Mouse (Mus musculus): ENCODE results near the gene Ptprt. TPM values are rescaled to one million over a fixed set of nuclear protein-coding genes. Genes with fewer than 3 reads are reported as not detected.

The Ptprt gene
- total and polyA plus RNA-seq, 3 experiments = 0.76 TPM; not detected in 2

DNA sequence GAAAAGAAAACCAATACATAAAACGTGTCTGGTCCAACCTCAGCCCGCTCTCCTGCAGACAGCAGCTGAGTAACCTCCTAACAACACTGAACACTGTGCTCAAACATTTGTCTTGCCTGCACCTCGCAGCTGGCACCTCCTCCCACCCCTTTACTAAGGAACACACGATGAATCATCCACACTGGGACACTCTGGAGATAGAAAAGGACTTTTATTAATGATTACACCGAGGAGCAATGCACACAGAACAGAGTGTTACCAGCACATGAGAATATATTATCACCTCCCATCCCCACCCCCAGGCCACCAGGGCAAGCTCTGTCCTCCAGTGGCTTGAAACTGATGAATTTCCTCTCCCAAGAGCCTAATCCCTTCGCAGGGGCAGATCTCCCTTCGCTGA is 230.8 kb downstream of the Ptprt start:
- dilution Hi-C loops (cut with MboI; ENCODE audit: extremely low pct_ligation_motif_present, extremely low pct_unique_long_range_greater_than_20kb, low sequenced_read_pairs) = no loop called here
- in situ Hi-C loops (cut with MboI; ENCODE audit: low pct_ligation_motif_present, low pct_unique_long_range_greater_than_20kb, low sequenced_read_pairs) = no loop called here
- TF ChIP-seq CHD1 (IDR thresholded peaks at IDR 0.05; ENCODE audit: low read depth, low read length) = no peak
- no peak for TF ChIP-seq ZKSCAN1 (IDR thresholded peaks at IDR 0.05; ENCODE audit: borderline replicate concordance, low read depth, low read length)
- TF ChIP-seq MAX (IDR thresholded peaks at IDR 0.05; ENCODE audit: low read length) = no peak
- no peak for TF ChIP-seq ZMIZ1 (IDR thresholded peaks at IDR 0.05; ENCODE audit: low read depth, low read length)
- TF ChIP-seq MEF2A (IDR thresholded peaks at IDR 0.05; ENCODE audit: borderline replicate concordance, low read depth, low read length) = no peak
- no peak for TF ChIP-seq BHLHE40 (IDR thresholded peaks at IDR 0.05; ENCODE audit: low read depth, low read length)
- no peak for TF ChIP-seq UBTF (IDR thresholded peaks at IDR 0.05; ENCODE audit: low read depth, low read length)
- TF ChIP-seq IRF4 (IDR thresholded peaks at IDR 0.05; ENCODE audit: low read depth, low read length) = no peak
- TF ChIP-seq SIN3A (IDR thresholded peaks at IDR 0.05; ENCODE audit: low read length) = no peak
- TF ChIP-seq JUND (conservative IDR thresholded peaks at IDR 0.05; ENCODE audit: low read depth, low read length) = no peak
- peaks cover 63% of the 10 kb centered on the region for H3K9me3 ChIP-seq (replicated peaks; ENCODE audit: low read length)
- no peaks in the 10 kb centered on the region for H3K27me3 ChIP-seq (replicated peaks)
- no peak overlapping the region for H3K9ac ChIP-seq (ENCODE audit: insufficient read depth, low read depth)
- no peaks in the 10 kb centered on the region for H3K79me2 ChIP-seq (replicated peaks; ENCODE audit: control insufficient read depth, extremely low read depth, insufficient read depth, poor library complexity, severe bottlenecking)
- no peak overlapping the region for H3K4me2 ChIP-seq (ENCODE audit: insufficient read depth, low read depth, poor library complexity, severe bottlenecking)
- peak overlapping the region in 1 of 3 experiments; percentile 17 for H3K4me3 ChIP-seq (replicated peaks in 1 of 3; ENCODE audit: low read depth in 2 of 3, low read length in 2 of 3, poor library complexity in 1 of 3)
- DNase-seq (ENCODE audit: extremely low read depth) = no peak
- H3K27ac ChIP-seq (ENCODE audit: insufficient read depth, low read depth) = no peak overlapping the region
- H3K36me3 ChIP-seq (replicated peaks in 1 of 2; ENCODE audit: control insufficient read depth in 1 of 2, insufficient read depth in 1 of 2, low read length in 1 of 2) = no peaks in the 10 kb centered on the region
- no peaks in the 10 kb centered on the region for H3K4me1 ChIP-seq (ENCODE audit: control insufficient read depth in 1 of 2, insufficient read depth in 2 of 2)

DNA sequence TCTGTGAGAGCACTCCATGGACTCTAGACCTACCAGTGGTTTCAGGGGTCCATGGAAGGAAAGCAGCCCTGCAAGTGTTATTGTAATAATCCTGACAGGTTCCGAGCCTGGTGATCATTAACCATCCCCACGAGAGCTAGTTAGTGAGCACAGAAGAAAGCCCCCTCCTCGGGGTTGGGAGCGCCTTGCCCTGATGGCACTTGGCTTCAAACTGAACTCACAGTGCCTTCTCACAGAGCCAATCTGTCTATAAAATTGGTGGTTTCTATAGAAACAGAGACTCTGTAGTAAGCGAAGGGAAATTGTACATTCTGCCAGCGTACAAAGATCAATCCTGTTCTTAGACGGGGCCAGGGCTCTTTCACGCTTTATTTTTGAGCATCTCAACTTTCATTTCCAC is 234.8 kb downstream of the Ptprt start:
- dilution Hi-C loops (cut with MboI; ENCODE audit: extremely low pct_ligation_motif_present, extremely low pct_unique_long_range_greater_than_20kb, low sequenced_read_pairs) = no loop called here

DNA sequence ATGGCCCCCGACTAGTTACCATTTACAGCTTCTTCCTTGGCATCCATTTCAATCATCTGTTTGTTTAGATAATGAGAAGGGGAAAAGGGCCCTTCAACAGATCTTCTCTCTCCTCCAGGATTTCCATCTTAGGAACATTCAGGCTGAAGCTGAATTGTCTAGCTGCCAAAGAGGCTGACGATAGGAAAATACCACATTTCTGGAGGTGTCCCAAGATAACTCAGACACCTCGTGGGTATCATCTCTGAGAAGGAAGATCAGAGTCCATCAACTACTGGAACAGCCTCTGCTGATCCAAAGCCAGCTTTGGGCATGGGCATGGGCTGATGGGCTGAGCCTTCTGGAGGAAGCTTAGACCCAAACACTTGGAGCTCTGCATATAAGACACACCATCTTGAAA is 242.8 kb downstream of the Ptprt start:
- Histone ChIP-seq H3K9me3 (replicated peaks; ENCODE audit: low read length) (peaks cover 81% of the 10 kb centered on the region), H3K4me2 (ENCODE audit: insufficient read depth, low read depth, poor library complexity, severe bottlenecking) (no peak overlapping the region), H3K4me1 (ENCODE audit: control insufficient read depth in 1 of 2, insufficient read depth in 2 of 2) (no peaks in the 10 kb centered on the region), H3K36me3 (replicated peaks in 1 of 2; ENCODE audit: control insufficient read depth in 1 of 2, insufficient read depth in 1 of 2, low read length in 1 of 2) (no peaks in the 10 kb centered on the region), H3K27me3 (replicated peaks) (no peaks in the 10 kb centered on the region), H3K9ac (ENCODE audit: insufficient read depth, low read depth) (no peak overlapping the region), H3K4me3 (replicated peaks in 1 of 3; ENCODE audit: low read depth in 2 of 3, low read length in 2 of 3, poor library complexity in 1 of 3) (no peak overlapping the region), H3K27ac (ENCODE audit: insufficient read depth, low read depth) (no peak overlapping the region), H3K79me2 (replicated peaks; ENCODE audit: control insufficient read depth, extremely low read depth, insufficient read depth, poor library complexity, severe bottlenecking) (no peaks in the 10 kb centered on the region)
- in situ Hi-C loops (cut with MboI; ENCODE audit: low pct_ligation_motif_present, low pct_unique_long_range_greater_than_20kb, low sequenced_read_pairs) (no loop called here), dilution Hi-C loops (cut with MboI; ENCODE audit: extremely low pct_ligation_motif_present, extremely low pct_unique_long_range_greater_than_20kb, low sequenced_read_pairs) (no loop called here)
- DNase-seq (ENCODE audit: extremely low read depth) = no peak
- TF ChIP-seq BHLHE40 (IDR thresholded peaks at IDR 0.05; ENCODE audit: low read depth, low read length) = no peak
- TF ChIP-seq SMC3 (IDR thresholded peaks at IDR 0.05; ENCODE audit: low read depth, low read length) = no peak
- TF ChIP-seq MAZ (IDR thresholded peaks at IDR 0.05; ENCODE audit: low read depth, low read length) = no peak
- no peak for TF ChIP-seq KAT2A (IDR thresholded peaks at IDR 0.05; ENCODE audit: insufficient replicate concordance, low read length)
- TF ChIP-seq HCFC1 (IDR thresholded peaks at IDR 0.05; ENCODE audit: low read depth, low read length) = no peak
- TF ChIP-seq MXI1 (IDR thresholded peaks at IDR 0.05; ENCODE audit: low read depth, low read length) = no peak
- TF ChIP-seq ZNF384 (IDR thresholded peaks at IDR 0.05; ENCODE audit: low read depth, low read length) = no peak
- TF ChIP-seq E2F4 (IDR thresholded peaks at IDR 0.05; ENCODE audit: insufficient replicate concordance, low read depth, low read length) = no peak
- TF ChIP-seq JUN (IDR thresholded peaks at IDR 0.05; ENCODE audit: insufficient read depth, low read depth, low read length) = no peak
- TF ChIP-seq ELF1 (IDR thresholded peaks at IDR 0.05; ENCODE audit: low read depth, low read length) = no peak
- TF ChIP-seq MAFK (IDR thresholded peaks at IDR 0.05; ENCODE audit: insufficient replicate concordance, low read length) = no peak
- no peak for TF ChIP-seq MYC (IDR thresholded peaks at IDR 0.05; ENCODE audit: low read depth, low read length)
- no peak for TF ChIP-seq UBTF (IDR thresholded peaks at IDR 0.05; ENCODE audit: low read depth, low read length)
- TF ChIP-seq NELFE (IDR thresholded peaks at IDR 0.05; ENCODE audit: low read depth, low read length) = no peak

More for the DNA sequence above, 234.8 kb downstream of the Ptprt start:
- TF ChIP-seq TCF12 (IDR thresholded peaks at IDR 0.05; ENCODE audit: low read depth, low read length) = no peak
- TF ChIP-seq UBTF (IDR thresholded peaks at IDR 0.05; ENCODE audit: low read depth, low read length) = no peak
- TF ChIP-seq CHD1 (IDR thresholded peaks at IDR 0.05; ENCODE audit: low read depth, low read length) = no peak
- TF ChIP-seq POLR2A (IDR thresholded peaks at IDR 0.05; ENCODE audit: low read depth, low read length) = no peak
- TF ChIP-seq SIN3A (IDR thresholded peaks at IDR 0.05; ENCODE audit: low read length) = no peak
- no peak for TF ChIP-seq USF2 (conservative IDR thresholded peaks at IDR 0.05; ENCODE audit: low read depth, low read length)
- TF ChIP-seq MAZ (IDR thresholded peaks at IDR 0.05; ENCODE audit: low read depth, low read length) = no peak
- TF ChIP-seq IRF4 (IDR thresholded peaks at IDR 0.05; ENCODE audit: low read depth, low read length) = no peak
- TF ChIP-seq GABPA (IDR thresholded peaks at IDR 0.05; ENCODE audit: insufficient replicate concordance, low read depth, low read length) = no peak
- TF ChIP-seq MXI1 (IDR thresholded peaks at IDR 0.05; ENCODE audit: low read depth, low read length) = no peak
- no peak overlapping the region for H3K4me2 ChIP-seq (ENCODE audit: insufficient read depth, low read depth, poor library complexity, severe bottlenecking)
- H3K9ac ChIP-seq (ENCODE audit: insufficient read depth, low read depth) = no peak overlapping the region
- H3K27me3 ChIP-seq (replicated peaks) = no peaks in the 10 kb centered on the region
- no peak overlapping the region for H3K4me3 ChIP-seq (replicated peaks in 1 of 3; ENCODE audit: low read depth in 2 of 3, low read length in 2 of 3, poor library complexity in 1 of 3)
- in situ Hi-C loops (cut with MboI; ENCODE audit: low pct_ligation_motif_present, low pct_unique_long_range_greater_than_20kb, low sequenced_read_pairs) = no loop called here
- H3K27ac ChIP-seq (ENCODE audit: insufficient read depth, low read depth) = no peak overlapping the region
- no peak for DNase-seq (ENCODE audit: extremely low read depth)
- H3K9me3 ChIP-seq (replicated peaks; ENCODE audit: low read length) = peaks cover 83% of the 10 kb centered on the region
- H3K36me3 ChIP-seq (replicated peaks in 1 of 2; ENCODE audit: control insufficient read depth in 1 of 2, insufficient read depth in 1 of 2, low read length in 1 of 2) = no peaks in the 10 kb centered on the region
- H3K4me1 ChIP-seq (ENCODE audit: control insufficient read depth in 1 of 2, insufficient read depth in 2 of 2) = no peaks in the 10 kb centered on the region
- H3K79me2 ChIP-seq (replicated peaks; ENCODE audit: control insufficient read depth, extremely low read depth, insufficient read depth, poor library complexity, severe bottlenecking) = no peaks in the 10 kb centered on the region

Data from CH12.LX (cell line).